Mouse (Mus musculus) mouse trophoblast stem cell (cell line): ENCODE data around the gene Cog5.

ENCODE experiments used
- in situ Hi-C, 2 experiments: fragments of 300-500 bp; cut with MseI, MboI; formaldehyde crosslinking; loops; 2 replicates in 1 of 2; 3 replicates in 1 of 2; pipeline ENCODE4 v1.15.1; 2025

Gene Cog5

DNA sequence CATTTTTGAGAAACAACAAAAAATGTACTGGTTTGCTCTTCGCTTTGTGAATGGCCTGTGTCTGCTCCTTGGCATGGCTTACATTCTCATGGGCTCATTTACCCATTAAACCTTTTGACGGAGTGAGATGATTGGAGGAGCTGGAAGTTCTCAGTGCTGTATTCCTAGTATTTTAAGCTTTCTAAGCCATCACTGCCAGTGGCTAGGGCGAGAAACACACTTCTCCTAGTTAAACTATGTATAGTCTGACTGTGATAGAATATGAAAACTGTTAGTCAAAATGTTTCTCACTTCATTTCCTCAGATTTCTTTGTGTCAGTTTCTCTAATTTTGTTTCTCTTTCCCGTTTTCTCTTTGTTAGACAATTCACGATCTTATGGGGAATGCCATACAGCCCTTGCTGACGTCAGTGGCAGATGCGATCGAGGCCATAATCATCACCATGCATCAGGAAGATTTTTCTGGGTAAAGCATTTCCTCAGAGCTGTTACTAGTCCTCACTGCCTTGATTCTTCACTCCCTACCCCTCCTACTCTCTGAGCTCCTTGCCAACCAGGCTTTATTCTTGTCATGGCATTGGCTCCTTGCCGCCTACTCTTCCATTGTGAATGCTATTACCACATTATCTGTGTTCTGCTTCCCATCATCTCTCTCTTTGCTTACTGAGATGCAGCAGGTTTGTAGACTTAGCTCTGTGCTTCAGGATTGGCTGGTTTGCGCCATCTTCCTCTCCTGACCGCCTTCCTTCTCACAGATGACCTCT is 231.4 kb downstream of the Cog5 start:
- in situ Hi-C loops, result no loop called here

DNA sequence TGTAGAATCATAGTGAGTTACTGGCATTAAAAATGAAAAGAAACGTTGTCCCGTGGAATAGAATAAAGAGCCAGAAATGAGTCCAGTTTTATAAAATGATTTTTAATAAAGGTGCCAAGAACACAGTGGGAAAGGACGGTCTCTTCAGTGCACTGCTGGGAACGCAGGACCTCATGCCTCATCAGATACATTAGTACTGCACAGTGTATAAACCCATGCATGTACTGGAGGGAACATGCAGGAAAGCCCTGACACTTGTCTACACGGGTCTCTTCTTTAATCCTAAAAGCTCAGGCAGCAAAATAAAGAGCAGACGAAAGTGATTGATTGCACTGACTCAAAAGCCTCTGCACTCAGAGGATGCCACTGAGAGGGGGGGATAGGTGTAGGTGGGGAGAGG is 236.0 kb downstream of the Cog5 start:
- in situ Hi-C loops, result no loop called here

DNA sequence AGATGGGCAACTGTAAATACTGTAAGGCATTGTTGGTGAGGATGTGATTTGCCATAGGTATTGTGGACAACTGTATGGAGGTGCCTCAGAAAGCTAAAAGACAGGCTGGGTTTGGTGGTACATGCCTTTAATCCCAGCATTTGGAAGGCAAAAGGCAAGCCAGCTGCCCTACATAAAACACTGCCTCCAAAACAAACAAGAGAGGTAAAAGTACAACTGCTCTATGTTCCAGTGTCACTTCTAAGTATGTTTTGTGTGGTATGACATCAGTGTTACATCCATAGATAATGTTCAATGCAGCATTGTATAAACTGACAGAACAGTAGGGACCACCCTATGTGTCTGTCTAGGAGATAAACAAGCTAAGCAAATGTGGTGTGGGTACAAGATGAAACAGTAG is 237.4 kb downstream of the Cog5 start:
- in situ Hi-C loops, result no loop called here

DNA sequence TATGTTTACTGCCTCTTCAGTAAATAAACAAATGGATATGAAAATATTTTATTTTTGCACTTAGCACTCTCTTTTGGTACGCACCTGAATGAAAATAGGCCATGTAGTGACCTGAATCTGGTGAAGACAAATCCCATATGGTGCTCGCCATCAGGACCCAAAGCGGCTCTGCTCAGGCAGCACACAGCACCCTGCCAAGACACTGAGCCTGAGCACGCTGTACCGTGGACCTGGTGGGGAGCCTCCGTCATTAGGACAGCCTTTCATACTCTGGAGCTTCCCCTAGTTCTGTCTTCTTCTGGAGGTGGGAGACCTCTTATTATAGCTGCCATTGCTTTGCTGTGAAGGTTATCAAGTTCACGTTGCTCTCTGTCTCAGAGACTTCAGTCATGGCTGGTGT is 238.1 kb downstream of the Cog5 start:
- in situ Hi-C loops, result no loop called here

DNA sequence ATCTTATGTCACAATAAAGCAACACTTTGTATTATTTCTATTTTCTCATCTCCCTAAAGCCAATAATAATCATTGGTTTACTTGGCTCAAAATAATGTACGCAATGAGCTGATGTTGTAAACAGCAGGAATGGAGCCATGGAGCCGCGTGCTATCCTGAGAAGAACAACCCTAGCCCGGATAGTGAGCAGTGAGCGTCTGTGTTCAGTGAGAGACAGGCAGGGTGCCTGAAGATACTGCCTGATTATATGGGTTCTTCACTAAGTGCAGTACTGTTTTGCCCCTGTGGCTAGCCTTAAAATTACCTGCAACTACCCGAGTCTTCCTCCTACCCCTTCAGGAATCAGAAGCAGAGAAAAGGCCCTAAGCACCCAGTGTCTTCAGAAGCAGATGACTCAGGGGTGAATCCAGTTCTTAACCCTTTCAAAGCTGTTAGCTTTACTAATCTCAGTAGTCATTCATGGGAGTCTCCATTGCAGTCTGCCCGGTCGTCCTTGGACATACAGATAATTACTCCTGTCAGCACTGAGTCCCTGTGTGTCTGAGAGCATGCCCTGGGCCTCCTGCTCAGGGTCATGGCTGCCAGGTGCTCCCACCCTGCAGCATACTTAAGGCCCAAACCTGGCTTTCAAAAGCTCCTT is 240.5 kb downstream of the Cog5 start:
- in situ Hi-C loops, result no loop called here

DNA sequence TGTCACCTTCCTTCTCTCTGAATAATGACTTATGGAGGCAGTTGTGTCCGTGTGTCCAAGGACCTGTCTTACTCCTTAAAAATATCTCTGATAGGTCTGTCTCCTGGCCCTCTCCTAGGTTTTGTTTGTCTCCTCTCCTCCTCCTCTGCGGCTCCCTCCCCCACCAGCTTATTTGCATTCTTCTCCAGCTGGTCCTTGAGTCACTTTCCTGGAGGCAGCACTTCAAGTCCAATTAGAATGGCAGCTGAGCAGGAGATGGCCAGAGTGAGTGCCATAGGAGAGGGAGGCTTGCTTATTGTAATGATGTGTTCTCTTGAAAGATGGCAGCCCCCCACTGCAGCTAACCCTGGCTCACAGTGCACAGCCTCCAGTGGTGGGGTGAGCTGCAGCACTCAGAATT is 241.2 kb downstream of the Cog5 start:
- in situ Hi-C loops, result no loop called here

DNA sequence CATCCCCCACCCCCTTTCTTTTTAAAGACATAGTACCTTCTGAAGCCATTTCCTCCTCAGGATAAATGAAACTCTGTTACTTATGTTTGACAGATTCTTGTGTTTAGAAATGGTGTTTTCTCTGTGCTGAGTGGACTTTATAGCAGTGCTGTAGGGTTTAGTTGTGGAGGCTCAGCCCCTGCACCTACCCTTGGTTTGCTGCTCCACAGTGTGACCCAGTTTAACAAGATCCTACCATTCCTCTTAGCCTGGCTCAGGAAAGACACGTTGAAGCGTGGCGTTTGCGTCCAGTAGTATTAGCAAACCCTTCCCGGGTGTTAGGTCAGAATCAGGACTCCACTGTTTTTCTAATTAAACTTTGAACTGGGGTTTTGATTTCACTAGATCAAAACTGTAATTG is 241.6 kb downstream of the Cog5 start:
- in situ Hi-C loops, result no loop called here

DNA sequence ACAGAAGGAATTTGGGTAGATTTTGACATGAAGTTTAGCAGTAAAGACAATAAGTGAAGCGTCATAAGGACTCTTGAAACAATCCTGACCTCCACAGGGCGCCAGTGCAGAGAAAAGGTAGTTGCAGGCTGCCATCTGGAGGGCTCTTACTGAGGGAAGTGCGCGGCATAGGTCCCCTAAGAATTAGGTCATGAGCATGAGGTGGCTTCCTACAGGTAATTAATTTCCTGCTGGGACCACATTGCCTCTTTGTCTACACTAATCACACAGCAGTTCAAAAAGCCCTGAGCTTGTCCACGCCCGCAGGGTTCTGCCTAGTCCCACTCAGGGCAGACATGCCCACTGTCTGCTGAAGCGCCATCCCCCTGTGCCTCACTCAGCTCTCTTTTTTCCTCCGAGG is 242.3 kb downstream of the Cog5 start:
- in situ Hi-C loops, result no loop called here

DNA sequence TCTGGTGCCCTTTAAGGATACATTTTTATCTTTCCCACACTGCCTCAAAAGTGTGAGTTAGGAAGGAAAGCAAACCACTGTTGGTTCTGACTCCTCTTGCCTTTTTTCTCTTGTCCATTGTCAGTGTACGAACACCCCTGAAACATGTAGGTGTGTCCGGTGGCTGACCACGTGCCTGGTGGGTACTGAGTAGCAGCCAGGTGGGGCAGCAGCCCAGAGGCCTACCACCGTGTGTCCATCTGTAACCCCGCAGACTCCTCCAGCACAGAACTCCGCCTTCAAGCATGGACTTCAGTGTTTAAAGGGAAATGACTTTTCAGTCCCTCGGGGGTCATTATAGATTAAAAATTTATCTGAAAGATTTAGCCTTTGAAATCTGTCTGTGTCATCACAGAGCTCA is 242.8 kb downstream of the Cog5 start:
- in situ Hi-C loops, result no loop called here

DNA sequence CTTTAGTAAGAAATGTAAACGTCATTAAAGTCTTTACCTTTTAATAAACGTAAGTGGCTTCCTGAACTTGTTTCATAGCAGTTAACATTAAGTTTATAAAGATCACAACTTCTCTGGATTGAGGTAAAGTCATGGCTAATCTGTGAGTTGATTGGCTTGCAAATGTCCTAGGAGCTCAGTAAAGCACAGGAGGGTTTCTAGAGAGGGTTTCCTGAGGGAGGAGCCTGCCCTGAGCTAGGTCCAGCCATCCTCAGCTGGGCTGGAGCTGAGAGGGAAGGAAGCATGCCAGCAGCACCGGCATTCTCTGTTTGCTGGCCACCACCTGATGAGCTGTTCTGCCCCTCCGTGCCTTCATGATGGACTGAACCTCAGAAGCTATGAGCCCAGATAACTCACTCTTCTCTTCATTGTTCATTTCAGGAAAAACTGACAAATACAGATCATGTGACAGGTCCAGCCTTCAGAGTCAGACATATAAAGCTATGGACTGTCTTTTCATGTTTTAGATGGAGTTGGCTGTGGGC is 245.8 kb downstream of the Cog5 start:
- in situ Hi-C loops, result no loop called here

DNA sequence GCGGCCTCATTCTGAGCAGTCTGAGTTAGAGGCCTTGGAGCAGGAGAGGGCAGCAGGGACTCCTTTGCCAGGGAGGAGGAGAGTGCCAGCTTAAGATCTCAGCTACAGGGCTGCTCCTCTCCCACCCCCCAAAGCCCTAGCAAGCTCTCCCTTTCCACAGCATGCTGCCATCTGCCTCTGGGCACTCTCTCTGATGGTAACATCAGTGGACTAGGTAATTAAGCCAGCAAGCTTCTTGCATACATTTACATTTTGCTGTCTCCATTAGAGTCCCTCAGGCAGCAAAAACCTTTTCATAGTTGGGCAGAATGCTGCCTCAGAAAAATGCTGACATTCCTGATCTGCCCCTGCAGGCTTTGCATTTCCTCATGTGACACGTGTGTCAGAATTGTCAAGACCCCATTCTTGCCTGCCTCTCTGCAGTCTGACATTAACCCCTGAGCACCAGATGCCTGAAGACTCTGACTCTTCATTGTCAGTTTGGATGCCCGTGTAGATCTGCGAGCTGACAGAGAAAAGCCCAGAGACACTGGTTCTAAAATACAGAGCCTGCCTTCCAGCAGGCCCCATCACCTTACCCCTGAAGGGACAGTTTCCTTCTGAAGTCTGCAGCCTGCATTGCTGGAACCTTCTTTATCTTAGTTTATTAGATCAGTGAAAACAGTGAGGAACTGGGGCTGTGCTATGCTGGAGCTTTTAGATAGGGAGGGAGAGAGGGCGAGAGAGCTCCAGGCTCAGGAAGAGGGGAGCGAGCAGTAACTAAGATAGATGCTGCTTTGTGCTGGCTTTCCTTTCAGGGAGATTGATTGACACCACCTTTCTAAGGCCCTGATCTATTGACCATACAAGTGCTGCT is 251.3 kb downstream of the Cog5 start:
- in situ Hi-C loops, result no loop called here

DNA sequence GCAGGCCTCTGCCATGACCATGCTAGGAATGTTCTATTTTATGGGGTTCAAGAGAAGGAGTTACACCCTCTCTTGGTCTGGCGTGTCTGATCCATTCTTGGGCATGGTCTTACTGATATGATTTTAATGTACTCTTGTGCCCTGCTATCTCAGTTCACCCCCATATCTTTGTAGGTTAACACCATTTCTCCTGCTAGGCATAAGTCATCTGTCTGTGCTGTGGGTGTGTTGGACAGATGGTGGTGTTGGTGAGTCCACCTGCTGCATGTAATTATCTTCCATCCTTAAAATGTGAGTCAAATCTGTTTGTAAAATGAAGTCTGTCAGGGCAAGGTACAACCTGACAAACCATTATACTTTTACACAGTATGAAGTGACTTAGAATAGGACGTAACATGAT is 252.8 kb downstream of the Cog5 start:
- in situ Hi-C loops, result no loop called here

DNA sequence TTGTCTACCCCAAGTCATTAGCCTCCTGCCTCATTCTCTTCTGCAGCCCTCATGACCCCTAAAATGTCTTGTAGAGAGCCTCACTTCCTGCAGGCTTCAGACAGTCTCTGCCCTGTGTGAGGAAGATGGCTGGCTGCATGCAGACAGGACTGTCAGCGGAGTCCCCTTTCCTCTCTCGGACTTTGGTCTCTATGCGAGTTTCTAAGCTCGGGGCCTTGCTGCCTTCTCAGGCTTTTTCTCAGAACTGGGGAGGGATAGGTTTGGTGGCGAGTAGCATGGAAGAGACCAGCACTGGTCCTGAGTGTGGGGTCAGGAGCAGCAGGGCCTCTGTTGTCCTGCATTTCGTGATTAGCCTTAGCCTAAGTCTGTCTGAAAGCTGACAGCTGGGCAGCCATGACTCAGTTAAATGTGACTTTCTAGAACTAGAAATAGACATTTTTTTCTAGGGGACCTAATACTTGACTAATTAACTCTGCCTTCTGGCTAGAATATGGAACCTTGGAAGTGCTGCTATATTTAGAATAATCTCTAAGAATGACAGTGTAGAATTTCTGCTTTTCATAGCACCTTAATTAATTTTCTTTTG is 258.4 kb downstream of the Cog5 start:
- in situ Hi-C loops, result no loop called here

DNA sequence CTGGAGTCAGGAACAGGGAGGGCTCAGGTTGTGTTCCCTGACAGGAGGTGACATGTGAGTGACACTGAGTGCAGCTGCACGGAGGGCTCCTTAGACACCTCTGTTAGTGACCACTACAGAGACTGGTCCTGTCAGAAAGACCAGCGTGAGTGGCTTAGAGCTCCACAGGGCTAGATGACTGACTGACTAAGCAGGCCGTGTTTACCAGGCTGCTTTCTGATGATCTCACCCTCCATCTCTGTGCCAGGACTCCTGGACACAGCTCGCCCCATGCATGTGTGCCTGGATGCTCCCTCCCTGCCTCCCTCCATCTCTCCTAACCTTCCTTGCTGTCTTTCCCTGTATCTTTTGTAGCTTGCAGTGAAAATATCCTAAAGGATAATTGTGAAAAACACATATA is 258.9 kb downstream of the Cog5 start:
- in situ Hi-C loops, result no loop called here

DNA sequence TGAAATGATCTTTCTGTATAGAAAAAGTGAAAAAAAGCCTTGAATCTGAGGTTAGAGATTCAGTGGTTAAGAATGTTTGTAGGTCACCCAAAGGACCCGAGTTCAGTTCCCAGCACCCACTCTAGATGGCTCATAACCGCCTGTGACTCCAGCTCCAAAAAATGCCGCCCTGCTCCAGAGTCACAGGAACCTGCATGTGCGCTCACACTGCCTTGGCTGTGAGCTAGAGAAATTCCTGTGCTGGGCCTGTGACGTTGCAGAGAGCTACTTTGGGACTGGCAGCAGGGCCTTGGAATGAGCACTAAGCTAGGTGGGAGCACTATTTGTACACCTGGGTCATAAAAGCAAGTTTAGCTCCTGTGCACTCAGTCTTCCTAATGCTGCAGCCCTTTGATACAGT is 262.0 kb downstream of the Cog5 start:
- in situ Hi-C loops, result no loop called here

DNA sequence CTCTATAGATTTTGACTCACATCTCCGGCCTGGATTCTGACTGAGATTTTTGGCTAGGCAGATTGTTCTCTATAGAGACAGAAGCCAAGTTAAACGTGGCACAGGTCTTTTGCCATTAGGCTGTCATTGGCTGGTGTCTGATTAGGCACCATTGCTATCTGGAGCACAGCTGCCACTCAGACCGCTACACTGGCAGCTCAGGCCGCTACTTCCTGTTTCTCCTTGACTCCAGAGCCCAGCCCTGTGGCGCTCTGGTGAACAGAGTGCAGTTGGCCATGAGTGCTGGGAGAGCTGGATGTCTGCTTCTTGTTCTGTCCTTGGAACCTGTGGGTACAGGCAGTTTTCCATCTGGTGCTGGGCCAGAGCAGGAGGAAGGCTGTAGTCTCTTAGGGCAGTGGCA is 262.6 kb downstream of the Cog5 start:
- in situ Hi-C loops, result no loop called here

DNA sequence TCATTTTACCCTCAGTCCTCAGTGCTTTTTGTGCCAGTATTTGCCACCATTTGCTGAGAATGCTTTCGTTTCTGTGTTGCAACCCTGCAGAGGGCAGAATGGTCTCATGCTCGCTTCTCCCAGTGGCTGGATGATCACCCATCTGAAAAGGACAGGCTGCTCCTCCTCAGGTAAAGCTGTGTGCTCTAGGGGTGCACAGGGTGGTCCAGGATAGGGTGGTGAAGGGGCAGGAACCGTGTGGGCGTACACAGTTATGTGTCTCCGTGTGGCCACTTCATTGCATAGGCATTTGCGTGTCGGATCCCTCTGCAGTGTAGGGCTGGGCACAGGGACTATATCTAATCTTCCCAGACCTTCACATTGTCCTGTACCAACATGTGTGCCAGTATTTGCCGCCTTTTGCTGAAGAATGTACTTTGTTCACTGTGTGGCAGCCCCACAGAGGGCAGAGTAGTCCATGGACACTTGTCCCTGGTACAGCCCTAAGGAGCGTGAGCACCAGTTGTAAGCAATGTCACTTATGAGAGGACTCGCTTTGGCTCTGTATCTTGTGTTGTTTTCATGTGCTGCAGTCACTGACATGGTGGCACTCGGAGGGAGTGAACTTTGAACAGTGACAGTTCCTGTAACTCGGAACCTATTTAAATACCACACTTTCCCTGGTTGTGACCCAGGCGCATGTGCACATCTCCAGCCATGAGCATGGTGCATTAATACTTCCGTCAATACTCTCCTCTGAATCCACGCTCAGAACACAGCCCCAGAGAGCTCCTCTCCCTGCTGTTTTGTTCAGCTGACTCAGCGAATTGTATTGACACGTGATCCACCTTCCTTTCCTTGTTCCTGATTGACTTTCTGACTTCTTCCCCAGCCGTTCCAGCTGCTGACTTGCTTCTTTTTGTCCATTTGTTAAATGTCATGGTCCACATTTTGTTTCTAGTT is 266.1 kb downstream of the Cog5 start:
- in situ Hi-C loops, result loop anchor here (10.0 kb wide), 1 partner anchor 416 kb away; no protein-coding TSS in a partner anchor

DNA sequence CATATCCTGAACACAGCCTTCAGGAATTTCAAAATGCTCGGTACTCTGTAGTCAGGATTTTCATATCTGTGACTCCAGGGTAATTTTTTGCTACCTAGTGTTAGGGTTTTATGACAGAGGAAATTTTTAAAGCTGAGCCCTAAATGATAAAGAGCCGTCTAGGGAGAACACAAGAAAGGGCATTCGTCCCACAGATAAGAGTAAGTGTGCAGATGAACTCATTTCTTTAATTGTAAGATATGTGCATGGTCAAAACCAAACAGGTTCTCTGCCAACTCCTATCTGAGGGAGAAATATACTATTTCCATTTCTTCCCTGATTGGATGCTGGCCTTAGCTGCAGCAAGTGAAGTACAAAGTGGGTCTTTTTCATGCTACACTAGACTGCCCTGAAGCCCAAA is 269.5 kb downstream of the Cog5 start:
- in situ Hi-C loops, result loop anchor here (10.0 kb wide), 1 partner anchor 419 kb away; no protein-coding TSS in a partner anchor

DNA sequence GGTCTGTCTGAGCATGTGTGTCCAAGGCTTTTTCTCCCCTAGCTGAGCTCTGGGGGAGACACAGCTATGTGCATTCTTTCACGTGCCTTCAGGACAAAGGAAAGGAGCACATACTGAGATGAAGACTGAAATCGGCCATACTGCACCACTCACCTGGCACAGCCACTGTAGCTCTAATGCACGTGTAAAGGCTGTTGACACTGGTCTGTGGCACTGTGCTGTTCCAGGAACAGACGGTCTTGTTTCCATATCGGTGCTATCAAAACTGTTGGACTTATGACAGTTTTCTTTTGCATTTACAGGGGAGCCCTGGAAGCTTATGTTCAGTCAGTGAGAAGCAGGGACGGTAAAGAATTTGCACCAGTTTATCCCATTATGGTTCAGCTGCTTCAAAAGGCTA is 270.7 kb downstream of the Cog5 start:
- in situ Hi-C loops, result loop anchor here (10.0 kb wide), 1 partner anchor 421 kb away; no protein-coding TSS in a partner anchor

DNA sequence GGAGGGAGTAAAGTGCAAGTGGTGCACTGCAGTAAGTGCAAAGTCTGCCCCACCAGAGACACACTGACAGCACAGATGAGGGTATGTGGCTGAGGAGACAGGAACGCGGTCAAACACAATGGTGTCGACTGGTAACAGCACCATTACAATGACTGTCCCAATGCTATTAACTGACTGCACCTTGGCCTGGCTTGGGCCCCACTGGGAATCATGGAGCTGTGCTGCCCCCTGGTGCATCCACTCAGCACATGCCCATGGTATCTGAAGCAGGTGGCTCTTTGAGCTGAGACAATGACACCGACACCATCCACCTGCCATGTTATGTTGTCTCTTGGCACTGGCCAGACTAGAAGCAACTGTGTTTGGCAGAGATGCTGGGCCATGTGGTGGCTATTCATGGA is 272.0 kb downstream of the Cog5 start:
- in situ Hi-C loops, result loop anchor here (10.0 kb wide), 1 partner anchor 422 kb away; no protein-coding TSS in a partner anchor

DNA sequence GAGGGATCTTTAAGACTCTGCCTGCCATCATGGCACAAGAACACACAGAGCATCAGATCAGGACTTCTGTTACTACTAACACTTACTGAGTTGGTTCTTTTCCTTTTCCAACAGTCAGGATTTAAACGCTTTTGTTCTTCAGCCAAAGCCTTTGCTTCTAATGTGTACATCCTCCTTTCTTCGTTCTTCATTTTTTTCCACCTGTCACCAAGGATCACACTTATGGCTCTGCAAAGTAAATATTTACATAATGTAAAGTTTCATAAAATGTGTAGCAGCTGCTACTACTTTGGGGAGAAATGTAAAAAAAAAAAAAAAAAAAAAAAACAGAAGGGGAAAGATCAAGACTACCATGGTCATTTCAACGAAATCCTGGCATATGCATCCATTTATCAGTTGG is 273.8 kb downstream of the Cog5 start:
- in situ Hi-C loops, result loop anchor here (10.0 kb wide), 1 partner anchor 424 kb away; no protein-coding TSS in a partner anchor
